8 mouse cellular contexts compared by ENCODE assay signal in the genomic region with DNA sequence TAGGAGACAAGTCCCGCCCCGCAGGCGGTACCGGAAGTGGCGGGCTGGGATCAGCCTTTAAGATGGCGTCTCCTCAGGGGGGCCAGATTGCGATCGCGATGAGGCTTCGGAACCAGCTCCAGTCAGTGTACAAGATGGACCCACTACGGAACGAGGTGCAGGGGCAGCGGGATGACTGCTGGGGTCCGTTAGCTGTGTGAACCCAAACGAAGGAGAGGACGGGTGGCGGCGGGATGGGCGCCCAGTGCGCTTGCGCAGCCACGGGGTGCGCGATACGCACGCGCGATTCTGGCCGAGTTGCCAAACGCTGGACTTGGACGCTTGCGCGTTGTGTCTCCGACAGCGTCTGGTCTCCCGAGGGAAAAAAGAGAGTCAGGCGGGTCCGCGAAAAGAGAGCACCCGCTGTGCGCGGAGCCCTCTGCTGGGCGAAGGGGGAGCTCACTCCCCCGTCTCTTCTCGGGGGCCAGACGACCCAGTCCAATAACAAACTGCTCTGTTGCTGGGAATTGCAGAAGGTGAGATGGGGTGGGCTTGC. TPM values are rescaled to one million over a fixed set of nuclear protein-coding genes. Genes with fewer than 3 reads are reported as not detected.
DNase-seq lines count a peak whose midpoint lies in the region; ATAC-seq and TF ChIP-seq lines count a peak whose summit lies in the region.

No protein-coding gene starts in this region.

- ATAC-seq in forebrain, embryonic 13.5 days: peak; percentile 94
- ATAC-seq in liver, postnatal 0 days: peak; percentile 94
- peak; percentile 93 for ATAC-seq in neural tube, embryonic 14.5 days (ENCODE audit: low read depth)

- H3K4me3 ChIP-seq in E14TG2a.4 (replicated peaks; ENCODE audit: low read length): peak overlapping the region; percentile 94
- H3K4me3 ChIP-seq in forebrain, embryonic 13.5 days: peak overlapping the region; percentile 79
- peak overlapping the region; percentile 91 for H3K4me3 ChIP-seq in liver, postnatal 0 days (ENCODE audit: low read depth, low read length)
- peak overlapping the region; percentile 76 for H3K4me3 ChIP-seq in neural tube, embryonic 14.5 days (ENCODE audit: low read depth, low read length)

- H3K27ac ChIP-seq in forebrain, embryonic 13.5 days: peak overlapping the region; percentile 87
- H3K27ac ChIP-seq in liver, postnatal 0 days (ENCODE audit: low read depth): peak overlapping the region; percentile 82
- H3K27ac ChIP-seq in neural tube, embryonic 14.5 days (ENCODE audit: low read depth, low read length): peak overlapping the region; percentile 86

- H3K27me3 ChIP-seq in E14TG2a.4 (ENCODE audit: insufficient read depth, low read length): peaks cover 39% of the 10 kb centered on the region
- H3K27me3 ChIP-seq in forebrain, embryonic 13.5 days: peaks cover 51% of the 10 kb centered on the region
- peaks cover 30% of the 10 kb centered on the region for H3K27me3 ChIP-seq in liver, postnatal 0 days (ENCODE audit: insufficient read depth, low read length)
- peaks cover 17% of the 10 kb centered on the region for H3K27me3 ChIP-seq in neural tube, embryonic 14.5 days (ENCODE audit: control insufficient read depth, insufficient read depth, low read length)

- peak overlapping the region; percentile 84 for H3K9ac ChIP-seq in forebrain, embryonic 13.5 days
- peak overlapping the region; percentile 84 for H3K9ac ChIP-seq in liver, postnatal 0 days (replicated peaks)
- peak overlapping the region; percentile 62 for H3K9ac ChIP-seq in neural tube, embryonic 14.5 days (replicated peaks; ENCODE audit: low read depth, low read length)

- peak; percentile 10; the same call in 1 of the 2 replicates for TF ChIP-seq CTCF in E14TG2a.4 (conservative IDR thresholded peaks at IDR 0.05; ENCODE audit: low read length)
- peak; percentile 74 for TF ChIP-seq CTCF in liver, postnatal 0 days (IDR thresholded peaks at IDR 0.05; ENCODE audit: low read depth)

- intact Hi-C loops in heart, postnatal 10 days (cut with DNase I): loop anchor here (1.0 kb wide), 1 partner anchor 22 kb away; no protein-coding TSS in a partner anchor

- DNase-seq in c-Kit-positive CD71-positive TER-119-positive erythroid progenitor cells, embryonic 14.5 days (ENCODE audit: low spot score): peak; percentile 99
- peak; percentile 99 to 100 for DNase-seq in heart, postnatal 10 days
- DNase-seq in large intestine, adult 2 months (ENCODE audit: low read depth, low spot score): peak; percentile 90
- DNase-seq in liver, postnatal 0 days: peak; percentile 100
- peak; percentile 100 for DNase-seq in testis, postnatal 10 days (ENCODE audit: low spot score)

- H3K36me3 ChIP-seq in E14TG2a.4 (ENCODE audit: insufficient read depth, low read length): peaks cover 34% of the 10 kb centered on the region
- peaks cover 29% of the 10 kb centered on the region for H3K36me3 ChIP-seq in forebrain, embryonic 13.5 days (ENCODE audit: poor library complexity, severe bottlenecking)
- H3K36me3 ChIP-seq in liver, postnatal 0 days (replicated peaks; ENCODE audit: insufficient read depth, low read length): peaks cover 2% of the 10 kb centered on the region; the same call in 1 of the 2 replicates
- peaks cover 10% of the 10 kb centered on the region; the same call in 1 of the 2 replicates for H3K36me3 ChIP-seq in neural tube, embryonic 14.5 days (ENCODE audit: control insufficient read depth, insufficient read depth, low read length)

- H3K4me2 ChIP-seq in forebrain, embryonic 13.5 days: peak overlapping the region; percentile 97
- H3K4me2 ChIP-seq in liver, postnatal 0 days (ENCODE audit: low read depth, low read length): peak overlapping the region; percentile 99
- peak overlapping the region; percentile 96 for H3K4me2 ChIP-seq in neural tube, embryonic 14.5 days (ENCODE audit: low read depth, low read length)

- H3K9me3 ChIP-seq in E14TG2a.4 (ENCODE audit: low read length): no peaks in the 10 kb centered on the region
- no peaks in the 10 kb centered on the region for H3K9me3 ChIP-seq in forebrain, embryonic 13.5 days (replicated peaks)
- no peaks in the 10 kb centered on the region for H3K9me3 ChIP-seq in liver, postnatal 0 days (ENCODE audit: low read length)
- no peaks in the 10 kb centered on the region for H3K9me3 ChIP-seq in neural tube, embryonic 14.5 days (ENCODE audit: control insufficient read depth, low read length)

- no peak for TF ChIP-seq EP300 in liver, postnatal 0 days (IDR thresholded peaks at IDR 0.05; ENCODE audit: low read depth)

- H3K4me1 ChIP-seq in E14TG2a.4 (replicated peaks; ENCODE audit: low read depth, low read length): peaks cover 21% of the 10 kb centered on the region
- H3K4me1 ChIP-seq in forebrain, embryonic 13.5 days: peaks cover 21% of the 10 kb centered on the region
- H3K4me1 ChIP-seq in liver, postnatal 0 days (ENCODE audit: insufficient read depth): peaks cover 18% of the 10 kb centered on the region
- H3K4me1 ChIP-seq in neural tube, embryonic 14.5 days (ENCODE audit: control insufficient read depth, insufficient read depth, low read length): peaks cover 14% of the 10 kb centered on the region

- under 1% methylated on average over 46 of the region's 46 CpGs for WGBS in forebrain, embryonic 13.5 days
- WGBS in large intestine, adult 2 months: under 1% methylated on average over 46 of the region's 46 CpGs
- under 1% methylated on average over 46 of the region's 46 CpGs for WGBS in liver, postnatal 0 days (ENCODE audit: insufficient replicate concordance)
- WGBS in neural tube, embryonic 14.5 days: under 1% methylated on average over 46 of the region's 46 CpGs

RNA-seq across cellular contexts. Expression of a gene that starts 0.7 kb away (rescaled TPM):
- 46.5 and 47.3 TPM in 2 replicates for polyA plus RNA-seq in forebrain, embryonic 13.5 days (2015; fragmentation: Nextera tagmentation; extraction: Ambion mirVana)
- total RNA-seq in heart, postnatal 10 days (2021): 1 to 10 TPM; 6.9 to 8.7 TPM
- polyA plus RNA-seq in large intestine, adult 2 months (2012; rRNA removed): 16.8 and 19.3 TPM in 2 replicates
- polyA plus RNA-seq in liver, postnatal 0 days (2015; fragmentation: Nextera tagmentation; extraction: Ambion mirVana): 11.6 and 11.7 TPM in 2 replicates
- 44.9 and 46.6 TPM in 2 replicates for polyA plus RNA-seq in neural tube, embryonic 14.5 days (2014; fragmentation: Nextera tagmentation; extraction: Ambion mirVana)

RNA-seq across cellular contexts. Expression of a gene that starts 7.8 kb away (rescaled TPM):
- 0.46 TPM in 1 of 2 replicates, not detected in the other for polyA plus RNA-seq in forebrain, embryonic 13.5 days (2015; fragmentation: Nextera tagmentation; extraction: Ambion mirVana)
- total RNA-seq in heart, postnatal 10 days (2021): 1 to 10 TPM in 1 of 2 experiments, under 1 TPM in 1; 0.55 to 1.3 TPM
- 0.71 and 1.2 TPM in 2 replicates for polyA plus RNA-seq in large intestine, adult 2 months (2012; rRNA removed)
- polyA plus RNA-seq in liver, postnatal 0 days (2015; fragmentation: Nextera tagmentation; extraction: Ambion mirVana): 0.40 and 0.51 TPM in 2 replicates
- polyA plus RNA-seq in neural tube, embryonic 14.5 days (2014; fragmentation: Nextera tagmentation; extraction: Ambion mirVana): not detected in 2 replicates

RNA-seq across cellular contexts. Expression of a gene that starts 8.3 kb away (rescaled TPM):
- not detected in 2 replicates for polyA plus RNA-seq in forebrain, embryonic 13.5 days (2015; fragmentation: Nextera tagmentation; extraction: Ambion mirVana)
- total RNA-seq in heart, postnatal 10 days (2021): not detected
- polyA plus RNA-seq in large intestine, adult 2 months (2012; rRNA removed): 1.9 and 2.4 TPM in 2 replicates
- polyA plus RNA-seq in liver, postnatal 0 days (2015; fragmentation: Nextera tagmentation; extraction: Ambion mirVana): not detected in 2 replicates
- polyA plus RNA-seq in neural tube, embryonic 14.5 days (2014; fragmentation: Nextera tagmentation; extraction: Ambion mirVana): 7.1 TPM in 1 of 2 replicates, not detected in the other

RNA-seq across cellular contexts. Expression of a gene that starts 20.7 kb away (rescaled TPM):
- polyA plus RNA-seq in forebrain, embryonic 13.5 days (2015; fragmentation: Nextera tagmentation; extraction: Ambion mirVana): 0.53 and 0.59 TPM in 2 replicates
- under 1 TPM; 0.22 to 0.55 TPM for total RNA-seq in heart, postnatal 10 days (2021)
- polyA plus RNA-seq in large intestine, adult 2 months (2012; rRNA removed): 35.3 and 57.3 TPM in 2 replicates
- 7.5 and 8.2 TPM in 2 replicates for polyA plus RNA-seq in liver, postnatal 0 days (2015; fragmentation: Nextera tagmentation; extraction: Ambion mirVana)
- polyA plus RNA-seq in neural tube, embryonic 14.5 days (2014; fragmentation: Nextera tagmentation; extraction: Ambion mirVana): 0.24 and 0.54 TPM in 2 replicates

RNA-seq across cellular contexts. Expression of a gene that starts 23.0 kb away (rescaled TPM):
- 3.5 and 4.0 TPM in 2 replicates for polyA plus RNA-seq in forebrain, embryonic 13.5 days (2015; fragmentation: Nextera tagmentation; extraction: Ambion mirVana)
- 1 to 10 TPM; 2.3 to 2.7 TPM for total RNA-seq in heart, postnatal 10 days (2021)
- polyA plus RNA-seq in large intestine, adult 2 months (2012; rRNA removed): 1.6 and 6.5 TPM in 2 replicates
- 0.54 and 0.71 TPM in 2 replicates for polyA plus RNA-seq in liver, postnatal 0 days (2015; fragmentation: Nextera tagmentation; extraction: Ambion mirVana)
- polyA plus RNA-seq in neural tube, embryonic 14.5 days (2014; fragmentation: Nextera tagmentation; extraction: Ambion mirVana): 5.6 and 6.3 TPM in 2 replicates

Comparison
In these comparisons a context has a peak if more than half of its experiments do, and no peak if none do; other contexts are left out.
1. Peak in every context shown above with its lines: DNase-seq, ATAC-seq, H3K4me3 ChIP-seq and H3K27ac ChIP-seq.